In genomic region chr14:18263427-18263826, GRCm38 (mm10) we compare ENCODE assay signal across 8 mouse cellular contexts. TPM values are rescaled to one million over a fixed set of nuclear protein-coding genes. Genes with fewer than 3 reads are reported as not detected.
A peak's percentile ranks its signal among the peaks of the same experiment; 100 is the strongest.
DNase-seq lines count a peak whose midpoint lies in the region; ATAC-seq and TF ChIP-seq lines count a peak whose summit lies in the region.

No protein-coding gene starts in this region.

- peak; percentile 33; the same call in 1 of the 2 replicates for ATAC-seq in lung, embryonic 14.5 days (ENCODE audit: insufficient read depth)

- H3K4me3 ChIP-seq in lung, embryonic 14.5 days (ENCODE audit: low read depth, low read length): no peak overlapping the region

- 44% methylated on average over 4 of the region's 4 CpGs for WGBS in lung, embryonic 14.5 days

- peaks cover 20% of the 10 kb centered on the region for H3K36me3 ChIP-seq in lung, embryonic 14.5 days (ENCODE audit: insufficient read depth)

- H3K9me3 ChIP-seq in lung, embryonic 14.5 days (ENCODE audit: low read depth, low read length): no peaks in the 10 kb centered on the region

- no peaks in the 10 kb centered on the region for H3K4me1 ChIP-seq in lung, embryonic 14.5 days (ENCODE audit: insufficient read depth)

- DNase-seq in frontal cortex, postnatal 36 days (ENCODE audit: low spot score in 2 of 2): peak; percentile 46 to 50
- DNase-seq in frontal cortex, postnatal 14 days (ENCODE audit: low spot score in 2 of 2): no peak
- DNase-seq in lung, embryonic 14.5 days: peak; percentile 64
- no peak for DNase-seq in lung, postnatal 25 days (ENCODE audit: low spot score)
- peak; percentile 94 for DNase-seq in brain, embryonic 14.5 days (ENCODE audit: low read depth)
- peak; percentile 67 to 68 for DNase-seq in kidney, postnatal 25 days
- DNase-seq in spleen, postnatal 36 days (ENCODE audit: low spot score in 2 of 2): no peak
- no peak for DNase-seq in yolk sac, embryonic 10.5 days (ENCODE audit: low spot score)

- no peak for TF ChIP-seq POLR2A in brain, embryonic 14.5 days (IDR thresholded peaks at IDR 0.05; ENCODE audit: borderline replicate concordance, extremely low read depth, insufficient read depth, insufficient read length, poor library complexity, severe bottlenecking)

- H3K27me3 ChIP-seq in lung, embryonic 14.5 days (ENCODE audit: insufficient read depth, low read length): no peaks in the 10 kb centered on the region

- H3K27ac ChIP-seq in lung, embryonic 14.5 days (ENCODE audit: low read depth): peak overlapping the region; percentile 26; the same call in 1 of the 2 replicates

- 0 out of 2 replicates have a peak overlapping the region, but pooled peaks have one; percentile 7 for H3K4me2 ChIP-seq in lung, embryonic 14.5 days

- TF ChIP-seq CTCF in lung, embryonic 14.5 days (IDR thresholded peaks at IDR 0.05; ENCODE audit: low read depth): no peak
- TF ChIP-seq CTCF in brain, embryonic 14.5 days (IDR thresholded peaks at IDR 0.05; ENCODE audit: borderline replicate concordance, extremely low read depth, insufficient read depth, insufficient read length): no peak

- H3K9ac ChIP-seq in lung, embryonic 14.5 days: peak overlapping the region; percentile 8; the same call in 1 of the 2 replicates

RNA-seq across cellular contexts. Expression of gene Nkiras1, which starts 7.5 kb away (rescaled TPM):
- polyA plus RNA-seq in lung, embryonic 14.5 days (2014; fragmentation: Nextera tagmentation; extraction: Ambion mirVana): 10.2 and 12.8 TPM in 2 replicates
- 26.1 and 28.8 TPM in 2 replicates for polyA plus RNA-seq in brain, embryonic 14.5 days (2012; rRNA removed)

RNA-seq across cellular contexts. Expression of gene Rpl15, which starts 7.8 kb away (rescaled TPM):
- 533 and 550 TPM in 2 replicates for polyA plus RNA-seq in lung, embryonic 14.5 days (2014; fragmentation: Nextera tagmentation; extraction: Ambion mirVana)
- 787 and 1,082 TPM in 2 replicates for polyA plus RNA-seq in brain, embryonic 14.5 days (2012; rRNA removed)

RNA-seq across cellular contexts. Expression of gene Nr1d2, which starts 24.5 kb away (rescaled TPM):
- 9.1 TPM in 2 replicates for polyA plus RNA-seq in lung, embryonic 14.5 days (2014; fragmentation: Nextera tagmentation; extraction: Ambion mirVana)
- polyA plus RNA-seq in brain, embryonic 14.5 days (2012; rRNA removed): 3.3 and 5.0 TPM in 2 replicates

Comparison
In these comparisons a context has a peak if more than half of its experiments do, and no peak if none do; other contexts are left out.
1. DNase-seq: peak in frontal cortex, postnatal 36 days (2 of 2), lung, embryonic 14.5 days (single experiment), brain, embryonic 14.5 days (single experiment) and kidney, postnatal 25 days (2 of 2); none in frontal cortex, postnatal 14 days (0 of 2), lung, postnatal 25 days (single experiment), spleen, postnatal 36 days (0 of 2) and yolk sac, embryonic 10.5 days (single experiment).